Mouse (Mus musculus) thymus, adult 2 months (tissue): ENCODE data around the gene Col4a2.

ENCODE experiments used
- CTCF ChIP-seq: fragments of 200-500 bp; IDR thresholded peaks from 2 replicates; pipeline ENCODE4 v1.5.1; 2012; ENCODE audit warnings: mild to moderate bottlenecking, control low read depth, low read length, moderate library complexity, borderline replicate concordance; ENCODE audit not compliant: control insufficient read depth, poor library complexity, insufficient read depth; ENCODE audit errors: extremely low read depth
- POLR2A ChIP-seq: fragments of 200-500 bp; IDR thresholded peaks from 2 replicates; pipeline ENCODE4 v1.6.1; 2012; ENCODE audit warnings: mild to moderate bottlenecking, low read length, control low read depth, moderate library complexity; ENCODE audit not compliant: control insufficient read depth, poor library complexity, insufficient read depth; ENCODE audit errors: extremely low read depth

DNA sequence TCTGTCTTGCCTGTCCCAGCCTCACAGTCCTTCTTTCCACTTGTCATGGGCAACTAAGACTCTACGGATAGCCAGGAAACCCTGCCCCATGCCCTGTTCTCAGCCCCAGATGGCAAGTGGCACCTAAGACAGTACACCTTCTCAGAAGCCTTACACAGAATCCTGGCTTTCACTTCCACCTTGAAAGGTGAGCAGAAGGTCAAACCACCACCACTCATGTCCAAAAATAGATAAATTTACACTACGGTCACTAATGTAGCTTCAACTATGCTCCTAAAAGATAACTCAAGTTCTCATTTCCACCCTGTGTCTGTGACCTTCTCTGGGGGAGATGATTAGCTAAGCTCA is 150.9 kb downstream of the Col4a2 start:
- TF ChIP-seq CTCF (no peak), POLR2A (no peak)
